Mouse (Mus musculus) heart, adult 18-20 months (tissue): Measurements from ENCODE around the gene Enpp6. TPM values are rescaled to one million over a fixed set of nuclear protein-coding genes. Genes with fewer than 3 reads are reported as not detected.

ENCODE experiments used
- DNase-seq, 2 experiments: peaks; one replicate each; pipeline ENCODE4 v3.0.0; 2021 to 2022; ENCODE audit warnings: mixed read lengths in 1 of 2
- long read RNA-seq, 2 experiments: library from polyadenylated mRNA; stranded (forward); transcript quantifications; one replicate each; pipeline ENCODE4 v2.0.0; 2021
- total RNA-seq, 2 experiments: library from RNA; stranded (reverse); gene quantifications; 2 replicates each; pipeline ENCODE4 v1.2.3; 2021

Enpp6 gene
- total RNA-seq = 1 to 10 TPM; 2.8 to 3.9 TPM
- long read RNA-seq, experiment 1, partial matches to known transcripts = 1 of 1 reads
- long read RNA-seq, experiment 1, other reads (novel, unspliced or antisense) = 0 of 1 reads
- long read RNA-seq, experiment 2, full-length matches to known transcripts = 2 of 2 reads
- long read RNA-seq, experiment 2, partial matches to known transcripts = 0 of 2 reads
- long read RNA-seq, experiment 2, other reads (novel, unspliced or antisense) = 0 of 2 reads

- peak in 1 of 2 experiments; percentile 24 for DNase-seq
These were observed at the start of gene Enpp6 for GRCm38 (mm10) chr8:46986386-46987140. TSS of gene Enpp6 (plus strand) at chr8:46986887.

DNA sequence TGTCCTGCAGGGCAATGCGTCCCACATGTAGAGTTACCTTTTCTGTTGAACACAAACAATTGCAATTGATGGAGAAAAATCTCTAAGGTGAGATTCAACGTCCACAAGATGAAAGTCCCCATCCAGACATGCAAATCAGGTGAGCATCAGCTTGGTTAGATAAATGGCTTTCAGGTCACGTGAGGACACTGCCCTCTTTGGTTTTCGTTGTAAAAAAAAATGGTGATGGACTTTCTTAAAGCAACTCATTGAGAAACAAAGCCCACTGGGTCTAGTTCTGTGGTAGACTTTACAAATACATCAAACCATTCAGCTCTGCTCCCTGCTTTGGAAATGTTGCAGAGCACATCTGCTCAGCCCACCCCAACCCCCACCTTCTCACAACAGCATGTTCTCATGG, 48.5 kb upstream of the Enpp6 start:
- no peak for DNase-seq

DNA sequence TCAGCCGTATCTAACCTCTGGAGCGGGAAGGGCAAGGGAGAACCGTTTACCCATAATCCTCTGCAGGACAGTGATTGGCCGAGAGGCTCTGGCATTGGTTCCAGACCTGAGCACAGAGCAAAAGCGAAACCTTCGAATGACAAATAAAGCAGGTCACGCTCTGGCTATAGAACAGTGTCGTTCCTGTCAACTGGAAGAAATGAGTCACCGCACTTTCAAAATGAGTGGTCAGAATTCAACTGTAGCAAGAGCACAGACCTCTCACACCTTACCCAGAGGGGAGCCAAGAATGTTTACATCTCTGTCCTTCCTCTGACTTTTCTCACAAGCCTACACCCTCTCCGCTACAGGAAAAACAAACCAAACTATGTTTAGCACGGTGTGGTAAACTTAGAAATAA, 45.4 kb upstream of the Enpp6 start:
- DNase-seq = peak; percentile 82 to 93

GRCm38 (mm10) chr8:46941731-46942650, 44.7 kb upstream of the Enpp6 start:
- peak in 1 of 2 experiments; percentile 46 for DNase-seq

DNA sequence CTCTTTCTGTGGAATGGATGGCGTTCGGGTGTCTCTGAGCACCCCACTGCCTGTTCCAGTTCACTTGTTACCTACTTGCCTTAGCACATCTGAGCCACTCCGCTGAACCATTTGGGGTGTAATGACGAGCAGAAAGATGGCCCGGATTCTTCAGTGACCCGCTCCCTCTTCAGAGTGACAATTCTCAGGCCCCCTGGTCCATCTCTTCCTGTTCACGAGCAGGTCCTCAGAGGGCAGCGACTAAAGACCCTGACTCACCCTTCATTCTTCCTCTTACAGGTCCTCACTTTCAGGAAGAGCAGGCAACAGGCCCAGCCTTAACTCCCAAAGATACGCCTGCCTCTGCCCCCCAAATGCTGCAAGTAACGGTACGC, 44.0 kb upstream of the Enpp6 start:
- DNase-seq = no peak

GRCm38 (mm10) chr8:46943337-46943736, 43.4 kb upstream of the Enpp6 start:
- DNase-seq = no peak

- DNase-seq = peak in 1 of 2 experiments; percentile 29
These were observed 40.5 kb upstream of the Enpp6 start for GRCm38 (mm10) chr8:46946181-46946580.

GRCm38 (mm10) chr8:46948091-46948757, 38.5 kb upstream of the Enpp6 start:
- no peak for DNase-seq

DNA sequence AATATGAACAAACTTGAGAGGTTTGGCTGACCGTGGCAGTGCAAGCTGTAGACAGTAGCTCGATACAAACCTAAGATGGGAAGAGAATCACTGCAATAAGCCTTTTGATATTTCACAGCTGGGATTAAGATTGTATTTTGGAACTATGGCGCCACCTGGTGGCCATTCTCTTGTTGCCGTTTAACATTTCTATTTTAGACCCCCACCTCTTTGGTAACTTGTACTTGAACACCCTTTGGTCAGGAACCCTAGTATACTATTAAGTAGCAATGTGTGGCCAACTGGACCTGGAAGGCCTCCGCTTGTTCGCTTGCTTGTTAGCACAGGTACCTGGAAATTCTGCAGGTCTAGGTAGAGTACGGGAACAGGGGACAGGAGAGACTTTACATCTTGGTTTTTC, 33.2 kb upstream of the Enpp6 start:
- peak; percentile 60 to 87 for DNase-seq

DNA sequence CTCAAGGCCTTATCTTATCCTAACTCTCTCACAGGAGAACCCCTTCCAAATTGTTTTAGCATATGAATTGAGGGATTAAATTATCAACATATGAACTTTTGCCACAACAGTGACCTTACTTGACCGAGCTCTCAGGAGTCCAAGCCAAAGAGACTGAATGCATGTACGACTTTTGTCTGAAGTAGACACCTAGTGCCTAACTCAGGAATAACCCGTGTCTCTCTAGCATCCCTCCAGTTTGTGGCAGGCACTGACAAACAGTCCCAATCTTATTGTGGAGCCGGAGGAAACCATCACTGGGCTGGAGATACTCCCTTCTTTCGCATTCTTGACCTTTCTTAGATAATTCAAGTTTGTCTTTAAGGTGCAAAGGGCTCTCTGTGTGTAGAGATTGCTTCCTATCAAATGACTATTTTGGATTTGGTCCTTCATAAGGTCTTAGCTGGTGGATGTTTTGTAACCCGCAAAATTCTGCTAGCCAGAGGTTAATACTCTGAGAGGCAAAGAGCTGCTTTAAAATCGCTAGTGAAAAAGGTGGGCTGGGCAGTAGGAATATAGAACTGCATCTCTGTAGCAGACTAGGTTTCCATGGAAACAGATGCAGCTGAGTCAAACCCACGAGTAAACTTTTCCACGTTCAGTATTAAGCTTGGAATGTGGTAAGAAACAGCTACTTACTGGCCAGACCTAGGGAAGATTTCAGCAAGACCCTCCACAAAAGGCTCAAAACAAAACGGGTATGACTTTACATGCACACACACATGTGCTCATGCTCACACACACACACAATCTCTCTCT, 23.9 kb upstream of the Enpp6 start:
- no peak for DNase-seq

DNA sequence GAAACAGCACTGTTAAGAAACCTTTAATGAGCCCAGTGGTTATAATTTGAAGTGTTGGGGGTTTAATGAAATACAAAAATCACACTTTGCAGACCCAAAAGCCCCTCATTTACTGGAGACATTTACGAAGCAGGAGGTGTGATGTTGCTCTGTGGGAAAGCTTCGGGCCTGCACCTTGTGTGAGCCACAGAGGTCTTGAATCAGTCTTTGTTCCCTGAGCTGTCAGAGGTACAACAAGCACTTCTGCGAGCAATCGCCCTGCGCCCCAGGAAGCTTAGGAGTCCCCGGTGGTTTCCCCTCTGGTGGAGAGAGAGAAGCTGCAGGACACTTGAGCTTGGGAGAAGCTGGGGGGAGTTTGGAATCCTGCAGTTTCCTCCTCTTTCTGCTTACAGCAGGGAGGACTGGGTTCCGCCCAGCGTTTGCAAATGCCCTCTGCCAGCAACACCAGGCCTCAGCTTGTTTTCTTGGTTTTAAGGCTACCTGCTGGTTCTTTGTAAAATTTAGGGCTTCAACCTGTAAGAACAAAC, 23.0 kb upstream of the Enpp6 start:
- no peak for DNase-seq

DNA sequence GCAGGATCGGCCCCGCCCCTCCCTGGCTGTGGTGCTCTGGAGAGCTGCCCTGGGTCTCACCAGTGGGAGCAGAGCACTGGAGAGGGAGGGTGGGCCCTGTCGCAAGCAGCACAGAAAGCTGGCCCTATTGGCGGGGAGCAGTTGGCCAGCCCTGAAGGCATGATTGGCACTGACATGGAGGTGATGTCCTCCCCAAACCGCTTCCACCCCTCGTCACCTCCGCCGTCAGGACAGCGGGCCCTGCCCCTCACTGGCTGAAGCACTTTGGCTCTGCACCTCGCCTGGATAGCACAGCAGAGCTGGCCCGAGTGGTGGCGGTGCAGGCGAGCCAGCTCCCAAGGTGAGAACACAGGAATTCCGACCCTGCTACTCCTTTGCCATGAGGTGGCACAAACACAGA, 20.9 kb upstream of the Enpp6 start:
- DNase-seq = no peak

DNA sequence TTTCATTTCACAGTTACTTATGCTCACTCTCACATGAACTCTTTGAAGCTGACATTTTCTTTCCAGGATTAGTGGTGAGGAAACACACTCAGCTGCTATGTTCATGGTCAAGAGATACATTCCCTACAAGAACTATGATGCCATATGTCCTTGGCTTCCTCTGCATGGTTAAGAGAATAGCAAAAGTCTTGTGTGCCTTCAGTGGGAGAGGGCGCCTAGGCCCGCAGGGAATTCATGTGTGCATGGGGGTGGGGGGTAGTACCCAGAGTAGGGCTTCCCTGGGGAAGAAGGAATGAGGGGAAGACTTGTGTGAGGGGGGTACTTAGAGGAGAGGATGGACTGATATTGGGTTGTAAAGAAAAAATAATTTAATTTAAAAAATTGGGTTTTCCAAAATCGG, 18.0 kb upstream of the Enpp6 start:
- DNase-seq = no peak

- DNase-seq = no peak
These were observed 17.3 kb upstream of the Enpp6 start for GRCm38 (mm10) chr8:46969386-46969785.

DNA sequence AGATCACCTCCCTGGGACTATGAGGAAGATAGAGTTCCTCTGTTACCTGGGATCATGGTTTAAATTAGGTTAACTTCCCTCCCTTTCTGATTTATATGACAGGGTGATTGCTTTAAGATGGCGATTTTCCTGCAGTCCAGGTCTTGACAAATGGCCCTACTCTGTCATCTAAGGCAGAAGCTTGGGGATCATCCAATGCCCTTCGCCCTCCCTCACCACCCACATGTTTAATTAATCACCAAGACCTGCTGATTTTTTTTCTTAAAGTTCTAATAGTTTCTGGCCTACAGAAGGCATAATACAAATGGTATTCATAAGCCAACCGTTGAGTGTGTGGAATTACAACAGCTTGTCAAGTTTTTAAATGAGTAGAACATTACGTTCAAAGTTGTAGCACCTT, 9.3 kb upstream of the Enpp6 start:
- DNase-seq = no peak

DNA sequence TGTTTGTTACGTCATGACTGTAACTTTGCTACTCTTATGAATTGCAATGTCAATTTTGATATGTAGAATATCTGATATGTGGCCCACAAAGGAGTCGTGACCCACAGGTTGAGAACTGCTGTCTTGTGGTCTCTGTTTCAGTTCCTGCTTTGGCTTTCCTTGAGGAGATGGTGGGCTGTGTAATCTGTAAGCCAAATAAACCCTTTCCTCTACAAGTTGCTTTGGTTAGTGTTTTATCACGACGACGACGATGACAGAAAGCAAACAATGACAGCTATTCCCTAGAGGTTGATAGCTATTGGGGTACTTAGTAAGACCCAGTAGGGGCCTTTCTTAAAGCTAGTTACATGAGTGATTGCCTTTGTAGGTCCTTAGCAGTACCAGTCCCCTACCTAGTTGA, 4.5 kb upstream of the Enpp6 start:
- no peak for DNase-seq

DNA sequence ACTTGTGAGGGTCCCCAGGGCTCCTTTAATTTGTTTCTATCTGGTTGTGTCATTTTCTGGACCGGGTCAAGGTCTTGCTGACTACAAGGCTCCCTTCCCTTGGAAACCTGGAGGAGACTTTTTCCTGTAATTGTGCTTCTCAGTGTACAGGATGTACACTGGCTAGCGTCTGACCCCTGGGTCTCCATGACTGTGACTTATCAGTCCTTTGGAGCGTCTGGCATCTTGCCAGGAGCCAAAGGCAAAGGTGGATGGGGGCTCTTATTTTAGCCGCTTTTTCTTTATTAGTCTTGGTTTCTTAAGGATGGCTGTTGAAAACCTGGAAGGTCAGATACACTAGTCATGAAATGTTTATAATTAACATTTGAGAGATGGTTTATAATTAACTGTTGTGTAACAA, 3.9 kb upstream of the Enpp6 start:
- peak; percentile 60 to 84 for DNase-seq

DNA sequence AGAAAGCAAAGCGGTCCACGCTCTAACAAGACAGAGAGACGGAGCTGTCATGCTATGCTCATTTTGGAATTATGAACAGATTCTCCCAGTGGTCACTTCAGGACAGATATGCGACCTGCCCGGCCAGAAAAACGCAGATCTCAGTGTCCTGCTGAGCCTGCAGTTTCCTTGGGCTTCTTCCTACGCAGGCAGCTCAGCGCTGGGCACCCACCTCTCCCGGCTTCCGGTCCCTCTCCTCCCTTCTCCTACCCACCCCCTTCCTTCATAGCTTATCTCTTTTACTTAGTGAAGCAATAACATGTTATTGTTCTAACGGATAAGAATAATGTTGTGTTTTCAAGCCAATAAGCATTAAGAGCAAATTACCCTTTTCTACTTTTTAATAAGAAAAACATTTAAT, 2.0 kb upstream of the Enpp6 start:
- DNase-seq = peak in 1 of 2 experiments; percentile 23

DNA sequence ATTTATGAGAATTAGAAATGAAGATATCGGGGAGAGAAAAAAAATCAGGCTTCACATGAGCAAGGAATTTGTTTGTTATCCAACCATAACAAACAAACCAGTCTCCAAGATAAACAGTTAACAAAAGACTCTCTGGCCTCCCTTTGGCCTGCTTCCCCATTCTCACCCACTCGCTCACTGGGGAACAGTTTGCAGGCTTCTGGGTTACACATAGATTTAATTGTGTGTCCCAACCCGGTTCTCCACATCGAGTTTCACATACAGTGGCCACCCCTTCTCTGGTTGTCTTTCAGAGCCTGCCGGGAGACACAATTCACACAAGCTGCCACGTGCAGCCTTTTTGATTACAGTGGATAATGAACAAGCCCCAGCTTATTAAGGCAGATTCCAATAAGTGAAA, 1.7 kb downstream of the Enpp6 start:
- no peak for DNase-seq

DNA sequence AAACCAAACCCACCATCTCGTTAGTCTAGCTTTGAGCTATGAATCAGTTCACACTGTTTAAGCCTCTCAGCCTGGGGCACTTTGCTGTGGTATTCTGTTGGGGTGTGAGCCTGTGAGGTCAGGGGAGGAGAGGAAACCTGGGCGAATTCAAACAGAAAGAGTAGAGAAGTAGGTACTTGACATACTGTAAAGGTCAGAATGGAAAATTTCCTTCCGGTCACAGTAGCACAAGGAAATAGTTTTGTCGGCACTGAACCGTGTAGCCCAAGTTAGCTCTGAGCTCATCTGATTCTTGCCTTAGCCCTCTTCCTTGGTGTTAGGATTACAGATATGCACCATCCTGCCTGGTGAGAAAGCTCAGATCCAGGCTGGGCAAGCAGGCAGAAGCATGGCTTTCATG, 4.4 kb downstream of the Enpp6 start:
- no peak for DNase-seq

- DNase-seq = no peak
These were observed 5.9 kb downstream of the Enpp6 start for GRCm38 (mm10) chr8:46992579-46992978.
